Mouse (Mus musculus) gastrocnemius, postnatal 36 days (tissue): ENCODE data around the gene Sfxn2. TPM values are rescaled to one million over a fixed set of nuclear protein-coding genes. Genes with fewer than 3 reads are reported as not detected.

Experiments
- total RNA-seq, 2 experiments: library from RNA; stranded (reverse); gene quantifications; 2 replicates each; pipeline ENCODE4 v1.2.3; 2021

Gene Sfxn2
- total RNA-seq, 2 experiments from 2014 or later = 2.7 to 4.1 TPM

Other genes starting within 250 kb of the Sfxn2 start
- under 1 TPM; 0.51 to 0.62 TPM for gene Psd, start 246.2 kb upstream of the Sfxn2 start, total RNA-seq
- gene Fbxl15, start 245.2 kb upstream of the Sfxn2 start, total RNA-seq = 1 to 10 TPM; 2.7 to 2.9 TPM
- 10 to 100 TPM; 55.9 to 56.4 TPM for gene Cuedc2, start 234.7 kb upstream of the Sfxn2 start, total RNA-seq
- gene Mfsd13a, start 232.2 kb upstream of the Sfxn2 start, total RNA-seq = 1 to 10 TPM in 1 of 2 experiments, under 1 TPM in 1; 0.79 to 1.1 TPM
- under 1 TPM; 0.25 to 0.38 TPM for gene 2310034G01Rik, start 223.1 kb upstream of the Sfxn2 start, total RNA-seq
- gene Actr1a, start 177.6 kb upstream of the Sfxn2 start, total RNA-seq = 10 to 100 TPM; 49.4 to 51.8 TPM
- 1 to 10 TPM; 4.6 to 5.1 TPM for gene Sufu, start 176.5 kb upstream of the Sfxn2 start, total RNA-seq
- gene Trim8, start 71.7 kb upstream of the Sfxn2 start, total RNA-seq = 10 to 100 TPM; 19.0 to 19.2 TPM
- gene Arl3, start 167 bp upstream of the Sfxn2 start, total RNA-seq = 10 to 100 TPM; 44.6 to 60.8 TPM
- gene Wbp1l, start 25.7 kb downstream of the Sfxn2 start, total RNA-seq = 10 to 100 TPM; 56.2 to 66.2 TPM
- gene Cyp17a1, start 99.8 kb downstream of the Sfxn2 start, total RNA-seq = not detected
- 10 to 100 TPM; 11.9 to 12.9 TPM for gene Borcs7, start 116.5 kb downstream of the Sfxn2 start, total RNA-seq
- 10 to 100 TPM; 79.6 to 84.9 TPM for gene As3mt, start 134.1 kb downstream of the Sfxn2 start, total RNA-seq
- 1 to 10 TPM; 2.4 to 3.3 TPM for gene Cnnm2, start 188.2 kb downstream of the Sfxn2 start, total RNA-seq